Mouse (Mus musculus) embryonic facial prominence, embryonic 14.5 days (tissue): ENCODE measurements around the gene Crebbp. TPM values are rescaled to one million over a fixed set of nuclear protein-coding genes. Genes with fewer than 3 reads are reported as not detected.

Experiments used
- ATAC-seq: fragments of 200-750 bp; cut with Nextera tagmentation; 2 replicates; pipeline ENCODE4 v1.8.0; 2017; ENCODE audit warnings: low read depth, moderate number of reproducible peaks, moderate TSS enrichment
- DNase-seq: peaks from one replicate; pipeline ENCODE4 v3.0.0-alpha.2; 2015; ENCODE audit warnings: low spot score
- H3K27ac ChIP-seq: fragments of 300-500 bp; sonication (generic); replicated peaks from 2 replicates; pipeline ENCODE4 v1.5.1; 2014; ENCODE audit warnings: low read depth, mild to moderate bottlenecking, low read length, moderate library complexity
- H3K27me3 ChIP-seq: fragments of 300-500 bp; sonication (generic); replicated peaks from 2 replicates; pipeline ENCODE4 v1.6.1; 2014; ENCODE audit warnings: low read length; ENCODE audit not compliant: control insufficient read depth, insufficient read depth
- H3K36me3 ChIP-seq: fragments of 300-500 bp; sonication (generic); 2 replicates; pipeline ENCODE4 v1.6.1; 2014; ENCODE audit warnings: low read length, mixed read lengths; ENCODE audit not compliant: control insufficient read depth, insufficient read depth
- H3K4me1 ChIP-seq: fragments of 300-500 bp; sonication (generic); 2 replicates; pipeline ENCODE4 v1.6.1; 2014; ENCODE audit warnings: antibody characterized with exemption, low read length; ENCODE audit not compliant: control insufficient read depth, insufficient read depth
- H3K4me2 ChIP-seq: fragments of 300-500 bp; sonication (generic); 2 replicates; pipeline ENCODE4 v1.6.1; 2014; ENCODE audit warnings: low read depth, mild to moderate bottlenecking, low read length, moderate library complexity, mixed read lengths
- H3K4me3 ChIP-seq: fragments of 300-500 bp; sonication (generic); 2 replicates; pipeline ENCODE4 v1.5.1; 2014; ENCODE audit warnings: low read depth, mild to moderate bottlenecking, low read length
- H3K9ac ChIP-seq: fragments of 300-500 bp; sonication (generic); 2 replicates; pipeline ENCODE4 v1.6.1; 2014; ENCODE audit warnings: low read depth, mild to moderate bottlenecking, low read length, moderate library complexity, mixed read lengths
- H3K9me3 ChIP-seq: fragments of 300-500 bp; sonication (generic); 2 replicates; pipeline ENCODE4 v1.6.1; 2016; ENCODE audit warnings: low read length; ENCODE audit not compliant: control insufficient read depth
- WGBS: fragments of 180-500 bp; shearing (Covaris S2); extraction: QIAGEN DNeasy Blood & Tissue Kit; methylation state at CpG from one replicate; pipeline ENCODE4 v1.1.7; 2014; 5-methylcytosine and 5-hydroxymethylcytosine counted together
- polyA plus RNA-seq: library from polyadenylated mRNA; unstranded; fragments of >200 nt; fragmentation: Nextera tagmentation; extraction: Ambion mirVana; gene quantifications from 2 replicates; pipeline ENCODE4 v1.2.1, GENCODE M21; 2014

Crebbp gene
- polyA plus RNA-seq, 1 experiment from 2014 or later, result 41.6 TPM

GRCm38 (mm10) chr16:4052601-4053000 lies 161.2 kb downstream of the Crebbp start:
- 94% methylated on average over 4 of the region's 4 CpGs for WGBS
- no peak overlapping the region for H3K27ac ChIP-seq
- no peaks in the 10 kb centered on the region for H3K27me3 ChIP-seq
- no peak for ATAC-seq
- H3K36me3 ChIP-seq, result peaks cover 81% of the 10 kb centered on the region
- H3K9me3 ChIP-seq, result no peaks in the 10 kb centered on the region
- DNase-seq, result no peak
- no peaks in the 10 kb centered on the region for H3K4me1 ChIP-seq
- H3K4me3 ChIP-seq, result no peak overlapping the region
- H3K4me2 ChIP-seq, result no peak overlapping the region
- no peak overlapping the region for H3K9ac ChIP-seq

GRCm38 (mm10) chr16:4045524-4045923 lies 168.3 kb downstream of the Crebbp start:
- WGBS, result 81% methylated on average over 4 of the region's 4 CpGs

GRCm38 (mm10) chr16:4044093-4044492 lies 169.7 kb downstream of the Crebbp start:
- Histone ChIP-seq H3K4me1 (no peaks in the 10 kb centered on the region), H3K27me3 (no peaks in the 10 kb centered on the region), H3K36me3 (peaks cover 82% of the 10 kb centered on the region), H3K9me3 (no peaks in the 10 kb centered on the region), H3K27ac (no peak overlapping the region), H3K9ac (no peak overlapping the region), H3K4me2 (no peak overlapping the region), H3K4me3 (no peak overlapping the region)
- ATAC-seq, result no peak
- 93% methylated on average over 2 of the region's 2 CpGs for WGBS
- no peak for DNase-seq

More at GRCm38 (mm10) chr16:4045524-4045923, 168.3 kb downstream of the Crebbp start:
- DNase-seq, result no peak
- peaks cover 82% of the 10 kb centered on the region for H3K36me3 ChIP-seq
- H3K27ac ChIP-seq, result no peak overlapping the region
- H3K4me2 ChIP-seq, result no peak overlapping the region
- no peaks in the 10 kb centered on the region for H3K27me3 ChIP-seq
- H3K4me1 ChIP-seq, result no peaks in the 10 kb centered on the region
- no peaks in the 10 kb centered on the region for H3K9me3 ChIP-seq
- no peak overlapping the region for H3K9ac ChIP-seq
- H3K4me3 ChIP-seq, result no peak overlapping the region
- ATAC-seq, result no peak

- DNase-seq (no peak), ATAC-seq (no peak)
- no peaks in the 10 kb centered on the region for H3K4me1 ChIP-seq
- H3K9ac ChIP-seq, result no peak overlapping the region
- no peak overlapping the region for H3K4me2 ChIP-seq
- H3K27ac ChIP-seq, result no peak overlapping the region
- no peaks in the 10 kb centered on the region for H3K9me3 ChIP-seq
- no peak overlapping the region for H3K4me3 ChIP-seq
- H3K36me3 ChIP-seq, result peaks cover 89% of the 10 kb centered on the region
- no peaks in the 10 kb centered on the region for H3K27me3 ChIP-seq
- WGBS, result 93% methylated on average over 4 of the region's 4 CpGs
Measured at GRCm38 (mm10) chr16:4041646-4042045, 172.2 kb downstream of the Crebbp start.

GRCm38 (mm10) chr16:4040206-4040605 lies 173.6 kb downstream of the Crebbp start:
- H3K27me3 ChIP-seq, result no peaks in the 10 kb centered on the region
- peaks cover 80% of the 10 kb centered on the region for H3K36me3 ChIP-seq
- 84% methylated on average over 5 of the region's 5 CpGs for WGBS

GRCm38 (mm10) chr16:4037690-4038089 lies 176.1 kb downstream of the Crebbp start:
- ATAC-seq, result no peak
- H3K9me3 ChIP-seq, result no peaks in the 10 kb centered on the region
- H3K36me3 ChIP-seq, result peaks cover 59% of the 10 kb centered on the region
- H3K4me3 ChIP-seq, result no peak overlapping the region
- H3K27me3 ChIP-seq, result no peaks in the 10 kb centered on the region
- H3K4me1 ChIP-seq, result no peaks in the 10 kb centered on the region
- no peak overlapping the region for H3K4me2 ChIP-seq
- no peak for DNase-seq
- no peak overlapping the region for H3K9ac ChIP-seq
- no peak overlapping the region for H3K27ac ChIP-seq
- WGBS, result 89% methylated on average over 7 of the region's 7 CpGs

More at GRCm38 (mm10) chr16:4040206-4040605, 173.6 kb downstream of the Crebbp start:
- no peak for DNase-seq
- Histone ChIP-seq H3K4me1 (no peaks in the 10 kb centered on the region), H3K4me3 (no peak overlapping the region), H3K4me2 (no peak overlapping the region), H3K9ac (no peak overlapping the region), H3K9me3 (no peaks in the 10 kb centered on the region), H3K27ac (no peak overlapping the region)
- no peak for ATAC-seq

- no peak for ATAC-seq
- Histone ChIP-seq H3K36me3 (peaks cover 50% of the 10 kb centered on the region), H3K27ac (no peak within 1 kb of the TSS)
Measured at GRCm38 (mm10) chr16:4036807-4037206, 177.0 kb downstream of the Crebbp start, which contains the start of gene Dnase1. Gene Dnase1 (plus strand): TSS chr16:4036942.

GRCm38 (mm10) chr16:4035575-4035974 lies 178.2 kb downstream of the Crebbp start:
- WGBS, result 87% methylated on average over 2 of the region's 2 CpGs

More at GRCm38 (mm10) chr16:4036807-4037206, 177.0 kb downstream of the Crebbp start, which contains the start of gene Dnase1:
- Histone ChIP-seq H3K9me3 (no peaks in the 10 kb centered on the region), H3K4me2 (no peak within 1 kb of the TSS), H3K27me3 (no peaks in the 10 kb centered on the region), H3K4me1 (no peaks in the 10 kb centered on the region), H3K9ac (no peak within 1 kb of the TSS; the same call in 1 of the 2 replicates), H3K4me3 (no peak within 1 kb of the TSS)
- WGBS, result 89% methylated on average over 5 of the region's 5 CpGs
- DNase-seq, result no peak

GRCm38 (mm10) chr16:4034476-4034875 lies 179.3 kb downstream of the Crebbp start:
- no peak overlapping the region for H3K4me3 ChIP-seq
- no peak for ATAC-seq

More at GRCm38 (mm10) chr16:4035575-4035974, 178.2 kb downstream of the Crebbp start:
- DNase-seq (no peak), ATAC-seq (no peak)
- no peaks in the 10 kb centered on the region for H3K27me3 ChIP-seq
- no peak overlapping the region for H3K4me3 ChIP-seq
- H3K9me3 ChIP-seq, result no peaks in the 10 kb centered on the region
- H3K9ac ChIP-seq, result no peak overlapping the region
- no peak overlapping the region for H3K4me2 ChIP-seq
- H3K36me3 ChIP-seq, result peaks cover 38% of the 10 kb centered on the region
- no peaks in the 10 kb centered on the region for H3K4me1 ChIP-seq
- no peak overlapping the region for H3K27ac ChIP-seq

More at GRCm38 (mm10) chr16:4034476-4034875, 179.3 kb downstream of the Crebbp start:
- no peaks in the 10 kb centered on the region for H3K27me3 ChIP-seq
- 87% methylated on average over 3 of the region's 3 CpGs for WGBS
- H3K27ac ChIP-seq, result no peak overlapping the region
- no peak overlapping the region for H3K4me2 ChIP-seq
- H3K9me3 ChIP-seq, result no peaks in the 10 kb centered on the region
- no peaks in the 10 kb centered on the region for H3K4me1 ChIP-seq
- peaks cover 27% of the 10 kb centered on the region for H3K36me3 ChIP-seq
- no peak overlapping the region for H3K9ac ChIP-seq
- no peak for DNase-seq
